Mouse (Mus musculus) neural tube, embryonic 14.5 days (tissue): ENCODE measurements at regions not wholly inside any gene's neighbourhood (a gene's known extent, or its start where the extent isn't known, plus 50 kb on each side); places are given as distances from the start of the nearest gene placed in this dataset.

ENCODE experiments used
- ATAC-seq: fragments of 200-750 bp; cut with Nextera tagmentation; 2 replicates; pipeline ENCODE4 v1.8.0; 2017; ENCODE audit warnings: low read depth, mild to moderate bottlenecking, moderate TSS enrichment, moderate library complexity
- H3K27ac ChIP-seq: fragments of 300-500 bp; sonication (generic); 2 replicates; pipeline ENCODE4 v1.5.1; 2014; ENCODE audit warnings: low read depth, mild to moderate bottlenecking, control low read depth, low read length, moderate library complexity, mixed read lengths
- H3K27me3 ChIP-seq: fragments of 300-500 bp; sonication (generic); 2 replicates; pipeline ENCODE4 v1.6.1; 2014; ENCODE audit warnings: low read length; ENCODE audit not compliant: control insufficient read depth, insufficient read depth
- H3K36me3 ChIP-seq: fragments of 300-500 bp; sonication (generic); 2 replicates; pipeline ENCODE4 v1.6.1; 2014; ENCODE audit warnings: low read length, mixed read lengths; ENCODE audit not compliant: control insufficient read depth, insufficient read depth
- H3K4me1 ChIP-seq: fragments of 300-500 bp; sonication (generic); 2 replicates; pipeline ENCODE4 v1.6.1; 2014; ENCODE audit warnings: low read length; ENCODE audit not compliant: control insufficient read depth, insufficient read depth
- H3K4me2 ChIP-seq: fragments of 300-500 bp; sonication (generic); 2 replicates; pipeline ENCODE4 v1.6.1; 2014; ENCODE audit warnings: mild to moderate bottlenecking, low read depth, low read length, control low read depth
- H3K4me3 ChIP-seq: fragments of 300-500 bp; sonication (generic); 2 replicates; pipeline ENCODE4 v1.5.1; 2014; ENCODE audit warnings: low read depth, low read length, control low read depth, mixed read lengths
- H3K9ac ChIP-seq: fragments of 300-500 bp; sonication (generic); replicated peaks from 2 replicates; pipeline ENCODE4 v1.6.1; 2014; ENCODE audit warnings: low read depth, mild to moderate bottlenecking, control low read depth, low read length, mixed read lengths
- H3K9me3 ChIP-seq: fragments of 300-500 bp; sonication (generic); 2 replicates; pipeline ENCODE4 v1.6.1; 2016; ENCODE audit warnings: low read length; ENCODE audit not compliant: control insufficient read depth
- WGBS: fragments of 180-500 bp; shearing (Covaris S2); extraction: QIAGEN DNeasy Blood & Tissue Kit; methylation state at CpG from one replicate; pipeline ENCODE4 v1.1.7; 2014; 5-methylcytosine and 5-hydroxymethylcytosine counted together

GRCm38 (mm10) chr7:74628799-74629468 lies 74.4 kb upstream of the Slco3a1 start:
- Histone ChIP-seq H3K9ac (no peak overlapping the region), H3K9me3 (no peaks in the 10 kb centered on the region), H3K27me3 (no peaks in the 10 kb centered on the region), H3K4me1 (no peaks in the 10 kb centered on the region), H3K36me3 (no peaks in the 10 kb centered on the region), H3K27ac (no peak overlapping the region), H3K4me3 (no peak overlapping the region), H3K4me2 (no peak overlapping the region)
- no peak for ATAC-seq
- 84% methylated on average over 6 of the region's 6 CpGs for WGBS
